Mouse (Mus musculus): Measurements from ENCODE around the gene Trpv6. TPM values are rescaled to one million over a fixed set of nuclear protein-coding genes. Genes with fewer than 3 reads are reported as not detected.

Trpv6 gene
- total RNA-seq (2014; rRNA removed): 0.58 TPM in 1 of 2 replicates, not detected in the other
- 0.45 and 0.58 TPM in 2 replicates for polyA plus RNA-seq (2015; fragmentation: Nextera tagmentation; extraction: Ambion mirVana)

DNA sequence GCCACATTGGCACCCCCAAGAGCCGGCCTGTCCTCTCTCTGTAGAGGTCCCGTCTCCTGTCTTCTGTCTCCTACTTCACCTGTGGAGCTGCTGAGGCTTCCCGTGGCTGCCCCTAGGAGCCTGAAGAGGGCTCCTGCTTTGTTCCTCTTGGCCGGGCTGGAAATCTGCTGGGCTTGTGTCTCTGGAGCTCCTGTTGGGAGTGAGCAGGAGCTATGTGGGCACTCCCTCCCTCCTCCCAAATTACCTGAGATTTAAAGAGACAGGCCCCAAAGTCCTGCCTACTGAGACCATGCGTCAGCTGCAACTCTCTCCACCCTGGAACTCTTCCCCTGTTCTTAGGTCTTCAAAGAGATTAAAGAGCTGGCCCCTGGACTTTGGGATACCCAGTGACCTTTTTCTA lies at the start of gene Trpv6:
TSS of gene Trpv6 (minus strand) at position 228 of the 400 bp plus-strand sequence.
- H3K4me3 ChIP-seq (ENCODE audit: low read length): no peak within 1 kb of the TSS
- no peak for TF ChIP-seq CTCF (IDR thresholded peaks at IDR 0.05; ENCODE audit: low read depth)
- no peak within 1 kb of the TSS for H3K4me2 ChIP-seq (ENCODE audit: low read depth, low read length)
- 24% methylated on average over 5 of the region's 5 CpGs for WGBS
- no peaks in the 10 kb centered on the region for H3K36me3 ChIP-seq (ENCODE audit: insufficient read depth, low read length)
- no peak within 1 kb of the TSS for H3K9ac ChIP-seq (replicated peaks; ENCODE audit: low read length)
- H3K27ac ChIP-seq: no peak within 1 kb of the TSS
- H3K9me3 ChIP-seq (ENCODE audit: low read length): no peaks in the 10 kb centered on the region
- H3K4me1 ChIP-seq (ENCODE audit: insufficient read depth, low read length): no peaks in the 10 kb centered on the region
- no peak for DNase-seq (ENCODE audit: low spot score)
- H3K27me3 ChIP-seq (ENCODE audit: insufficient read depth, low read length): no peaks in the 10 kb centered on the region
- no peak for ATAC-seq

GRCm38 (mm10) chr6:41685596-41685995 lies 49.4 kb upstream of the Trpv6 start:
- 90% methylated on average over 3 of the region's 3 CpGs for WGBS
- no peaks in the 10 kb centered on the region for H3K36me3 ChIP-seq (ENCODE audit: insufficient read depth, low read length)
- no peak overlapping the region for H3K4me3 ChIP-seq (ENCODE audit: low read length)
- no peaks in the 10 kb centered on the region for H3K9me3 ChIP-seq (ENCODE audit: low read length)
- DNase-seq (ENCODE audit: low spot score): no peak
- ATAC-seq: no peak
- no peaks in the 10 kb centered on the region for H3K4me1 ChIP-seq (ENCODE audit: insufficient read depth, low read length)
- H3K4me2 ChIP-seq (ENCODE audit: low read depth, low read length): no peak overlapping the region
- H3K27me3 ChIP-seq (ENCODE audit: insufficient read depth, low read length): no peaks in the 10 kb centered on the region
- no peak overlapping the region for H3K9ac ChIP-seq (replicated peaks; ENCODE audit: low read length)
- TF ChIP-seq CTCF (IDR thresholded peaks at IDR 0.05; ENCODE audit: low read depth): no peak
- H3K27ac ChIP-seq: no peak overlapping the region

DNA sequence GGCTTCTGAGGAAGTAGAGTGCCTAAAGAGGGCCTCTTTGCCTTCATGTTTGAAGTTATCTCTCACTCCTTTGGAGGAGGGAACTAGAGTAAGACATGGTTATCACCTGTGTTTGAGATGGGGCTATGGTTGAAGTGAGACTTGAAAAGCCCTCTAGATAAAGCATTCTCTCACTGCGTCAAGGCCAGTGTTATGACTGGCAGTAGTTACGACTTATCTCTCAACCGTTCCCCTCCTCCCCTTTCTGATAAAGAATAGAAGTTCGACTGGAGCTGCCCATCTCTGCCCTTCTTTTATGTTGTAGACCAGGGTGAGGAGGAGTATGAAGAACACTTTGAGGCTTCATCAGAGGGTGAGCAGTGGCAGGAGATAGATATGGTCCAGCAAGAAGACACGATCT lies 48.7 kb upstream of the Trpv6 start:
- no peak overlapping the region for H3K27ac ChIP-seq
- no peak for DNase-seq (ENCODE audit: low spot score)
- H3K4me1 ChIP-seq (ENCODE audit: insufficient read depth, low read length): no peaks in the 10 kb centered on the region
- no peak overlapping the region for H3K4me3 ChIP-seq (ENCODE audit: low read length)
- TF ChIP-seq CTCF (IDR thresholded peaks at IDR 0.05; ENCODE audit: low read depth): no peak
- 90% methylated on average over 5 of the region's 5 CpGs for WGBS
- no peak overlapping the region for H3K4me2 ChIP-seq (ENCODE audit: low read depth, low read length)
- no peak for ATAC-seq
- H3K9ac ChIP-seq (replicated peaks; ENCODE audit: low read length): no peak overlapping the region
- H3K27me3 ChIP-seq (ENCODE audit: insufficient read depth, low read length): no peaks in the 10 kb centered on the region
- H3K9me3 ChIP-seq (ENCODE audit: low read length): no peaks in the 10 kb centered on the region
- no peaks in the 10 kb centered on the region for H3K36me3 ChIP-seq (ENCODE audit: insufficient read depth, low read length)

DNA sequence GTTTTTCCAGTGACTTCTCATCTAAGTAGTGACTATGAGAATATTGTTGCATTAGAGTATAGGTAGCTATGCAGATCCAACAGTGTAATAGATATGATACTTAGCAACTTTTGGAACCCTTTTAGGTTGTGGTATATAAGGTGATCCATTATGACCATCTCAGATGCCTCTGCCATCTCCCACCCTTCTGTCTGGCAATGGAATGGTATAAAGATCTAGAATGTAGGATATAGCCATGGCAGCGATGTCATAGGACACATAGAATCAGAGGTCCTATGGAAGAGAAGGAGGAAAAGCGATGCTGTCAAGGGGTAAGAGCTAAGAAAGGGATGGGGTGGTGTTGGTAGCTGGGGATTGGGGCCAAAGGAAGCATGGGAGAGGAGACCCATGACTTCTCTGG lies 47.9 kb upstream of the Trpv6 start, which contains the start of gene Llcfc1:
TSS of gene Llcfc1 (plus strand) at position 301 of the 400 bp plus-strand sequence.
- Histone ChIP-seq H3K4me3 (ENCODE audit: low read length) (no peak within 1 kb of the TSS), H3K4me2 (ENCODE audit: low read depth, low read length) (no peak within 1 kb of the TSS), H3K36me3 (ENCODE audit: insufficient read depth, low read length) (no peaks in the 10 kb centered on the region), H3K9me3 (ENCODE audit: low read length) (no peaks in the 10 kb centered on the region), H3K4me1 (ENCODE audit: insufficient read depth, low read length) (no peaks in the 10 kb centered on the region), H3K9ac (replicated peaks; ENCODE audit: low read length) (no peak within 1 kb of the TSS), H3K27ac (no peak within 1 kb of the TSS), H3K27me3 (ENCODE audit: insufficient read depth, low read length) (no peaks in the 10 kb centered on the region)
- no peak for TF ChIP-seq CTCF (IDR thresholded peaks at IDR 0.05; ENCODE audit: low read depth)
- no peak for ATAC-seq
- 79% methylated on average over 2 of the region's 2 CpGs for WGBS
- DNase-seq (ENCODE audit: low spot score): no peak

DNA sequence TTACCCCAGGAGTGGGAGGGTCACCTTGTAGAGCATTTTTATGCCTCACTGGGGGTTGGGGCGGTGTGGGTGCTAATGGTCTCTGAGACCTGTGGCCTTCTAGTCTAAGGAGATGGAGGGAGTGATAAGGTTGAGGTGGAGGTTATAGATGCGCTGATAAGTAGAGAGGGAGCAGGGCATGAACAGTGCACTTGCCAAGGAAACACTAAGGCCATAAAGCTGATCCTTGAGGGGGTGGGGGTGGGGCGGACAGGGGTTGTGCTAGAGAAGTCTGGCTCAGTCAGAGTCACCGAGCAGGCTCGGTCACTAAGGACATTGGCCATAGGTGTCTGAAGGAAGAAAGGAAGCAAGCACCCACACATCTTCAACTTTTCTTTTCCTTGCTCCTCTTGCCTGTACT lies 45.5 kb upstream of the Trpv6 start:
- ATAC-seq: no peak
- no peak overlapping the region for H3K9ac ChIP-seq (replicated peaks; ENCODE audit: low read length)
- no peak overlapping the region for H3K27ac ChIP-seq
- no peaks in the 10 kb centered on the region for H3K9me3 ChIP-seq (ENCODE audit: low read length)
- 87% methylated on average over 5 of the region's 5 CpGs for WGBS
- TF ChIP-seq CTCF (IDR thresholded peaks at IDR 0.05; ENCODE audit: low read depth): no peak
- H3K36me3 ChIP-seq (ENCODE audit: insufficient read depth, low read length): no peaks in the 10 kb centered on the region
- no peak overlapping the region for H3K4me2 ChIP-seq (ENCODE audit: low read depth, low read length)
- no peaks in the 10 kb centered on the region for H3K27me3 ChIP-seq (ENCODE audit: insufficient read depth, low read length)
- DNase-seq (ENCODE audit: low spot score): no peak
- no peaks in the 10 kb centered on the region for H3K4me1 ChIP-seq (ENCODE audit: insufficient read depth, low read length)
- H3K4me3 ChIP-seq (ENCODE audit: low read length): no peak overlapping the region

- DNase-seq (ENCODE audit: low spot score) (no peak), ATAC-seq (no peak)
- WGBS: 87% methylated on average over 1 of the region's 1 CpGs
- Histone ChIP-seq H3K4me3 (ENCODE audit: low read length) (no peak within 1 kb of the TSS), H3K9ac (replicated peaks; ENCODE audit: low read length) (no peak within 1 kb of the TSS), H3K36me3 (ENCODE audit: insufficient read depth, low read length) (no peaks in the 10 kb centered on the region), H3K27ac (no peak within 1 kb of the TSS), H3K4me2 (ENCODE audit: low read depth, low read length) (no peak within 1 kb of the TSS), H3K4me1 (ENCODE audit: insufficient read depth, low read length) (no peaks in the 10 kb centered on the region), H3K27me3 (ENCODE audit: insufficient read depth, low read length) (no peaks in the 10 kb centered on the region), H3K9me3 (ENCODE audit: low read length) (no peaks in the 10 kb centered on the region)
- no peak for TF ChIP-seq CTCF (IDR thresholded peaks at IDR 0.05; ENCODE audit: low read depth)
Measured at GRCm38 (mm10) chr6:41680669-41681068, 44.5 kb upstream of the Trpv6 start, which contains the start of gene Trpv5. Gene Trpv5 (minus strand): TSS chr6:41680769.

DNA sequence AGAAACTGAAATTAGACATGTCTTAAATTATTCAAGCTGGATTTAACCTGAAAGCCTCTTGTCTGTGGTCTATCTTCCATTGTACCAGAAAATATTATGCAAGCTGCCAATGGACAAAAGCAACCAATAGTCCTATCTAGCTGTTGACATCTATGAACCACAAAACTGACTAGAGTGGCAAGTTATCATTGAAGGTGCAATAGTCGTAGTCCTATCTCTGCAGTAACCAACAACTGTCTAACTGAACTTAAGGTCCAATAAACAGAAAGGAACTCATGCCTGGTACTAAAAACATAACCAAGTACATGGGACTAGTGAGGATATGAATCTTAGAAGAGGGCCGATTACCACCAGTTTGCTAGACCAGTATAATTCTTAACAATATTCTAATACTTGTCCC lies 40.3 kb upstream of the Trpv6 start:
- no peaks in the 10 kb centered on the region for H3K36me3 ChIP-seq (ENCODE audit: insufficient read depth, low read length)
- no peak for TF ChIP-seq CTCF (IDR thresholded peaks at IDR 0.05; ENCODE audit: low read depth)
- no peak for DNase-seq (ENCODE audit: low spot score)
- H3K4me3 ChIP-seq (ENCODE audit: low read length): no peak overlapping the region
- no peak overlapping the region for H3K9ac ChIP-seq (replicated peaks; ENCODE audit: low read length)
- H3K4me1 ChIP-seq (ENCODE audit: insufficient read depth, low read length): no peaks in the 10 kb centered on the region
- H3K27me3 ChIP-seq (ENCODE audit: insufficient read depth, low read length): no peaks in the 10 kb centered on the region
- no peak overlapping the region for H3K27ac ChIP-seq
- no peaks in the 10 kb centered on the region for H3K9me3 ChIP-seq (ENCODE audit: low read length)
- no peak for ATAC-seq
- WGBS: 91% methylated on average over 2 of the region's 2 CpGs
- H3K4me2 ChIP-seq (ENCODE audit: low read depth, low read length): no peak overlapping the region

All from hindbrain, postnatal 0 days (tissue).